Mouse (Mus musculus): ENCODE measurements around the gene Bpifb1. TPM values are rescaled to one million over a fixed set of nuclear protein-coding genes. Genes with fewer than 3 reads are reported as not detected.

Bpifb1 gene
- polyA plus RNA-seq, 1 experiment from 2014 or later: 0.14 TPM

DNA sequence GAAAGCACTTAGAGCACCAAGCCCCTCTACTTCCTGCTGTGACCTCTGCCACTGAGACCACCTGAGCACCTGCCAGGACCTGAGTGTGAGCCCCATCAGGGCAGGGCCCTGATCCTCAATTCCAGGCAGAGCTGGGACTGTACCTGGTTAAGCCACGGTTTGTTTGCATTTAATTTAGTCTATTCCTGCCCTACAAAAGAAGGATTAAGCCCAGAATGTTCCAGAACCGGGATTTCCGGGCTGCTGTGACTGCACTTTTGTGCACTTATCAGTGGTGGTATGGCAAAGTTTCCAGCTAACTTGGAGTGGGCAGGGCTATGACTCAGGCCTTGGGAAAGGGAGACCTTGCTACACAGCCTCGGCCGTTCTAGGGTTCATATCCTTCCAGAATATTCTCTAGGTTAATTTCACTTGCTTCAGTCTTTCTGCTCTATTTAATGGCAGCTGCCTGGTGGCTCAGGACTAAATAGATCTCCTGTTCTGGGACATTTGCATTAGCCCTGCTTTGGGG is 3.4 kb downstream of the Bpifb1 start:
- H3K9ac ChIP-seq (ENCODE audit: low read depth, low read length): no peak overlapping the region
- WGBS: 71% methylated on average over 5 of the region's 5 CpGs
- H3K4me1 ChIP-seq (ENCODE audit: control insufficient read depth, insufficient read depth, low read length): no peaks in the 10 kb centered on the region
- no peak overlapping the region for H3K27ac ChIP-seq (replicated peaks; ENCODE audit: low read depth, low read length)
- no peak overlapping the region for H3K4me2 ChIP-seq (ENCODE audit: low read depth, low read length)
- no peak for DNase-seq (ENCODE audit: low spot score)
- no peak for ATAC-seq (ENCODE audit: low read depth)
- H3K27me3 ChIP-seq (replicated peaks; ENCODE audit: control insufficient read depth, insufficient read depth, low read length): no peaks in the 10 kb centered on the region
- H3K4me3 ChIP-seq (ENCODE audit: low read depth, low read length): no peak overlapping the region
- H3K9me3 ChIP-seq (ENCODE audit: control insufficient read depth, low read length): no peaks in the 10 kb centered on the region
- H3K36me3 ChIP-seq (ENCODE audit: control insufficient read depth, insufficient read depth, low read length): no peaks in the 10 kb centered on the region

GRCm38 (mm10) chr2:154197036-154197435 is 6.4 kb downstream of the Bpifb1 start:
- no peaks in the 10 kb centered on the region for H3K4me1 ChIP-seq (ENCODE audit: control insufficient read depth, insufficient read depth, low read length)
- H3K36me3 ChIP-seq (ENCODE audit: control insufficient read depth, insufficient read depth, low read length): no peaks in the 10 kb centered on the region
- no peak overlapping the region for H3K4me2 ChIP-seq (ENCODE audit: low read depth, low read length)
- H3K27me3 ChIP-seq (replicated peaks; ENCODE audit: control insufficient read depth, insufficient read depth, low read length): no peaks in the 10 kb centered on the region
- ATAC-seq (ENCODE audit: low read depth): no peak
- DNase-seq (ENCODE audit: low spot score): no peak
- no peak overlapping the region for H3K27ac ChIP-seq (replicated peaks; ENCODE audit: low read depth, low read length)
- WGBS: 88% methylated on average over 9 of the region's 9 CpGs
- no peak overlapping the region for H3K4me3 ChIP-seq (ENCODE audit: low read depth, low read length)
- no peak overlapping the region for H3K9ac ChIP-seq (ENCODE audit: low read depth, low read length)
- no peaks in the 10 kb centered on the region for H3K9me3 ChIP-seq (ENCODE audit: control insufficient read depth, low read length)

DNA sequence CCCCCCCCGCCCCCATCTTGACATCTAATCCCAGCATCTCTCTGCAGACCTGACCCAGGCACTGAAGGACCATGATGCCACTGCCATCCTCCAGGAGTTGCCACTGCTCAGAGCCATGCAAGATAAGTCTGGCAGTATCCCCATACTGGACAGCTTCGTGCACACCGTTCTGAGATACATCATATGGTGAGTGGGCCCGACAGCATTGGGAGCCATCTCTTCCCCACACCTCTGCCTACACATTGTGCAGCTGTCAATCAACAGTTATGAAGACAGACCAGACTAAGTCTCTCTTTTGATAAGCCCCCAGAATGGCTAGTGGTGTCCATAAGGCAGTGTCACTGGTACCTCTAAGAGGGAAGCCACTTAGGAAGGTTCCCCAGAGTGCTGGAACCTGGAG is 14.0 kb downstream of the Bpifb1 start:
- WGBS: 96% methylated on average over 4 of the region's 4 CpGs
- no peak for DNase-seq (ENCODE audit: low spot score)
- no peaks in the 10 kb centered on the region for H3K4me1 ChIP-seq (ENCODE audit: control insufficient read depth, insufficient read depth, low read length)
- no peak overlapping the region for H3K27ac ChIP-seq (replicated peaks; ENCODE audit: low read depth, low read length)
- H3K4me3 ChIP-seq (ENCODE audit: low read depth, low read length): no peak overlapping the region
- no peaks in the 10 kb centered on the region for H3K36me3 ChIP-seq (ENCODE audit: control insufficient read depth, insufficient read depth, low read length)
- no peak overlapping the region for H3K9ac ChIP-seq (ENCODE audit: low read depth, low read length)
- H3K27me3 ChIP-seq (replicated peaks; ENCODE audit: control insufficient read depth, insufficient read depth, low read length): no peaks in the 10 kb centered on the region
- no peaks in the 10 kb centered on the region for H3K9me3 ChIP-seq (ENCODE audit: control insufficient read depth, low read length)
- no peak overlapping the region for H3K4me2 ChIP-seq (ENCODE audit: low read depth, low read length)
- ATAC-seq (ENCODE audit: low read depth): no peak

GRCm38 (mm10) chr2:154206908-154207307 is 16.3 kb downstream of the Bpifb1 start:
- H3K27me3 ChIP-seq (replicated peaks; ENCODE audit: control insufficient read depth, insufficient read depth, low read length): no peaks in the 10 kb centered on the region
- H3K4me3 ChIP-seq (ENCODE audit: low read depth, low read length): no peak overlapping the region
- H3K27ac ChIP-seq (replicated peaks; ENCODE audit: low read depth, low read length): no peak overlapping the region
- H3K4me2 ChIP-seq (ENCODE audit: low read depth, low read length): no peak overlapping the region
- ATAC-seq (ENCODE audit: low read depth) (no peak), DNase-seq (ENCODE audit: low spot score) (no peak)
- no peak overlapping the region for H3K9ac ChIP-seq (ENCODE audit: low read depth, low read length)
- no peaks in the 10 kb centered on the region for H3K9me3 ChIP-seq (ENCODE audit: control insufficient read depth, low read length)
- 54% methylated on average over 7 of the region's 7 CpGs for WGBS
- H3K4me1 ChIP-seq (ENCODE audit: control insufficient read depth, insufficient read depth, low read length): no peaks in the 10 kb centered on the region
- H3K36me3 ChIP-seq (ENCODE audit: control insufficient read depth, insufficient read depth, low read length): no peaks in the 10 kb centered on the region

- Histone ChIP-seq H3K4me3 (ENCODE audit: low read depth, low read length) (no peak overlapping the region), H3K4me1 (ENCODE audit: control insufficient read depth, insufficient read depth, low read length) (no peaks in the 10 kb centered on the region), H3K27ac (replicated peaks; ENCODE audit: low read depth, low read length) (no peak overlapping the region), H3K36me3 (ENCODE audit: control insufficient read depth, insufficient read depth, low read length) (no peaks in the 10 kb centered on the region), H3K9ac (ENCODE audit: low read depth, low read length) (no peak overlapping the region), H3K9me3 (ENCODE audit: control insufficient read depth, low read length) (no peaks in the 10 kb centered on the region), H3K4me2 (ENCODE audit: low read depth, low read length) (no peak overlapping the region), H3K27me3 (replicated peaks; ENCODE audit: control insufficient read depth, insufficient read depth, low read length) (no peaks in the 10 kb centered on the region)
- WGBS: 9% methylated on average over 3 of the region's 3 CpGs
- DNase-seq (ENCODE audit: low spot score) (peak; percentile 58), ATAC-seq (ENCODE audit: low read depth) (no peak)
These were observed 18.5 kb downstream of the Bpifb1 start for GRCm38 (mm10) chr2:154209112-154209511.

GRCm38 (mm10) chr2:154211121-154211520 is 20.5 kb downstream of the Bpifb1 start:
- Histone ChIP-seq H3K27ac (replicated peaks; ENCODE audit: low read depth, low read length) (no peak overlapping the region), H3K9ac (ENCODE audit: low read depth, low read length) (no peak overlapping the region), H3K27me3 (replicated peaks; ENCODE audit: control insufficient read depth, insufficient read depth, low read length) (no peaks in the 10 kb centered on the region), H3K36me3 (ENCODE audit: control insufficient read depth, insufficient read depth, low read length) (no peaks in the 10 kb centered on the region), H3K9me3 (ENCODE audit: control insufficient read depth, low read length) (no peaks in the 10 kb centered on the region), H3K4me3 (ENCODE audit: low read depth, low read length) (no peak overlapping the region), H3K4me1 (ENCODE audit: control insufficient read depth, insufficient read depth, low read length) (no peaks in the 10 kb centered on the region), H3K4me2 (ENCODE audit: low read depth, low read length) (no peak overlapping the region)
- DNase-seq (ENCODE audit: low spot score): no peak
- 36% methylated on average over 1 of the region's 1 CpGs for WGBS
- ATAC-seq (ENCODE audit: low read depth): no peak

GRCm38 (mm10) chr2:154211881-154212280 is 21.3 kb downstream of the Bpifb1 start:
- Histone ChIP-seq H3K9me3 (ENCODE audit: control insufficient read depth, low read length) (no peaks in the 10 kb centered on the region), H3K4me1 (ENCODE audit: control insufficient read depth, insufficient read depth, low read length) (no peaks in the 10 kb centered on the region), H3K4me3 (ENCODE audit: low read depth, low read length) (no peak overlapping the region), H3K9ac (ENCODE audit: low read depth, low read length) (no peak overlapping the region), H3K4me2 (ENCODE audit: low read depth, low read length) (no peak overlapping the region), H3K36me3 (ENCODE audit: control insufficient read depth, insufficient read depth, low read length) (no peaks in the 10 kb centered on the region), H3K27me3 (replicated peaks; ENCODE audit: control insufficient read depth, insufficient read depth, low read length) (no peaks in the 10 kb centered on the region), H3K27ac (replicated peaks; ENCODE audit: low read depth, low read length) (no peak overlapping the region)
- ATAC-seq (ENCODE audit: low read depth): no peak
- WGBS: 85% methylated on average over 4 of the region's 4 CpGs
- DNase-seq (ENCODE audit: low spot score): no peak

DNA sequence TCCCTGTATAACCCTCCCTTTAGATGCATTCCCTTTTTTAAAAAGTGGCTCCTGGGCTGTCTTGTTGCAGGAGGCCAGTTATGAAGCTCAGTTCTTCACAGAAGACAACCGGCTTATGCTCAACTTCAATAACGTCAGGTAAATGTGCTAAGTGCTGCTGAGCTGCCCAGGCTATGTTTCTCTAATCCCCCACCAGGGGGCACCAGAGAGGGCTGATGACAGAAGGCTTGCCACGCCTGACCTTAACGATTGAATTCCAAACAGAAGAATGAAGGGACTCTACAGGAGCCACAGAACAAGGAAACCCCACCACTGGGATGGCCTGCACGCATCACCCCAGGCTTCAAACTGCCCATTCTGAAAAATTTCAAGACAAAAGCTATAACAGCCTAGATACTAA is 24.6 kb downstream of the Bpifb1 start:
- DNase-seq (ENCODE audit: low spot score) (peak; percentile 67), ATAC-seq (ENCODE audit: low read depth) (no peak)
- Histone ChIP-seq H3K9me3 (ENCODE audit: control insufficient read depth, low read length) (no peaks in the 10 kb centered on the region), H3K9ac (ENCODE audit: low read depth, low read length) (no peak overlapping the region), H3K27me3 (replicated peaks; ENCODE audit: control insufficient read depth, insufficient read depth, low read length) (no peaks in the 10 kb centered on the region), H3K4me1 (ENCODE audit: control insufficient read depth, insufficient read depth, low read length) (no peaks in the 10 kb centered on the region), H3K36me3 (ENCODE audit: control insufficient read depth, insufficient read depth, low read length) (no peaks in the 10 kb centered on the region), H3K4me3 (ENCODE audit: low read depth, low read length) (no peak overlapping the region), H3K4me2 (ENCODE audit: low read depth, low read length) (no peak overlapping the region), H3K27ac (replicated peaks; ENCODE audit: low read depth, low read length) (no peak overlapping the region)
- 9% methylated on average over 5 of the region's 5 CpGs for WGBS

- Histone ChIP-seq H3K9ac (ENCODE audit: low read depth, low read length) (no peak overlapping the region), H3K4me2 (ENCODE audit: low read depth, low read length) (no peak overlapping the region), H3K27me3 (replicated peaks; ENCODE audit: control insufficient read depth, insufficient read depth, low read length) (no peaks in the 10 kb centered on the region), H3K27ac (replicated peaks; ENCODE audit: low read depth, low read length) (no peak overlapping the region), H3K36me3 (ENCODE audit: control insufficient read depth, insufficient read depth, low read length) (no peaks in the 10 kb centered on the region), H3K4me1 (ENCODE audit: control insufficient read depth, insufficient read depth, low read length) (peaks cover 12% of the 10 kb centered on the region), H3K4me3 (ENCODE audit: low read depth, low read length) (no peak overlapping the region), H3K9me3 (ENCODE audit: control insufficient read depth, low read length) (no peaks in the 10 kb centered on the region)
- ATAC-seq (ENCODE audit: low read depth) (no peak), DNase-seq (ENCODE audit: low spot score) (no peak)
- 68% methylated on average over 5 of the region's 5 CpGs for WGBS
These were observed 29.3 kb downstream of the Bpifb1 start for GRCm38 (mm10) chr2:154219950-154220349.
